Mouse (Mus musculus) liver, embryonic 14.5 days (tissue): Measurements from ENCODE around the gene Kcnq4. TPM values are rescaled to one million over a fixed set of nuclear protein-coding genes. Genes with fewer than 3 reads are reported as not detected.
A peak's percentile ranks its signal among the peaks of the same experiment; 100 is the strongest.

ENCODE experiments used
- ATAC-seq: fragments of 200-750 bp; cut with Nextera tagmentation; 2 replicates; pipeline ENCODE4 v1.8.0; 2017; ENCODE audit warnings: moderate number of reproducible peaks, mild to moderate bottlenecking, moderate library complexity; ENCODE audit not compliant: insufficient read depth
- DNase-seq, 3 experiments: peaks; one replicate each; pipeline ENCODE4 v3.0.0-alpha.2; 2012 to 2013; ENCODE audit warnings: low read depth in 3 of 3, low spot score in 3 of 3
- H3K27ac ChIP-seq: fragments of 300-500 bp; sonication (generic); 2 replicates; pipeline ENCODE4 v1.5.1; 2014; ENCODE audit warnings: moderate library complexity, mild to moderate bottlenecking, control low read depth, inconsistent platforms
- H3K27me3 ChIP-seq: fragments of 300-500 bp; sonication (generic); 2 replicates; pipeline ENCODE4 v1.6.1; 2014; ENCODE audit warnings: mild to moderate bottlenecking, low read length, moderate library complexity; ENCODE audit not compliant: control insufficient read depth, insufficient read depth
- H3K36me3 ChIP-seq: fragments of 300-500 bp; sonication (generic); replicated peaks from 2 replicates; pipeline ENCODE4 v1.6.1; 2014; ENCODE audit warnings: low read depth; ENCODE audit not compliant: control insufficient read depth, insufficient read depth
- H3K4me1 ChIP-seq, 2 experiments: fragments of 200-500 bp in 1 of 2; fragments of 300-500 bp in 1 of 2; sonication (generic) in 1 of 2; replicated peaks; 2 replicates each; pipeline ENCODE4 v1.6.1; 2012 to 2014; ENCODE audit warnings: antibody characterized with exemption in 1 of 2, inconsistent platforms in 1 of 2, low read length in 1 of 2; ENCODE audit not compliant: control insufficient read depth in 2 of 2, insufficient read depth in 2 of 2
- H3K4me2 ChIP-seq: fragments of 300-500 bp; sonication (generic); 2 replicates; pipeline ENCODE4 v1.6.1; 2014; ENCODE audit warnings: low read depth, mild to moderate bottlenecking, control low read depth, moderate library complexity
- H3K4me3 ChIP-seq, 2 experiments: fragments of 200-500 bp in 1 of 2; fragments of 300-500 bp in 1 of 2; sonication (generic) in 1 of 2; 2 replicates each; pipeline ENCODE4 v1.5.1; 2012 to 2014; ENCODE audit warnings: low read depth in 2 of 2, low read length in 2 of 2, mild to moderate bottlenecking in 2 of 2, control low read depth in 1 of 2, inconsistent platforms in 1 of 2, moderate library complexity in 1 of 2; ENCODE audit not compliant: insufficient read depth in 1 of 2
- H3K9ac ChIP-seq: fragments of 300-500 bp; sonication (generic); replicated peaks from 2 replicates; pipeline ENCODE4 v1.6.1; 2014; ENCODE audit warnings: mild to moderate bottlenecking, control low read depth, moderate library complexity
- H3K9me3 ChIP-seq: fragments of 300-500 bp; sonication (generic); 2 replicates; pipeline ENCODE4 v1.6.1; 2016; ENCODE audit warnings: low read length, mixed read lengths; ENCODE audit not compliant: control insufficient read depth
- CTCF ChIP-seq: IDR thresholded peaks from 2 replicates; pipeline ENCODE4 v1.5.1; 2016; ENCODE audit warnings: antibody characterized with exemption, low read depth, control low read depth
- EP300 ChIP-seq: IDR thresholded peaks from 2 replicates; pipeline ENCODE4 v1.6.1; 2016; ENCODE audit warnings: antibody characterized with exemption, low read depth
- WGBS: fragments of 180-500 bp; shearing (Covaris S2); extraction: QIAGEN DNeasy Blood & Tissue Kit; methylation state at CpG from one replicate; pipeline ENCODE4 v1.1.7; 2014; ENCODE audit not compliant: insufficient replicate concordance; 5-methylcytosine and 5-hydroxymethylcytosine counted together
- polyA plus RNA-seq, 2 experiments: library from polyadenylated mRNA; depleted of rRNA in 1 of 2; stranded (reverse) in 1 of 2; unstranded in 1 of 2; fragments of >200 nt; fragmentation: Nextera tagmentation in 1 of 2; extraction: Ambion mirVana in 1 of 2; gene quantifications; 2 replicates each; pipeline versions ENCODE4 v1.2.1 to v1.2.3; 2012 to 2014

The Kcnq4 gene
- polyA plus RNA-seq, 2 experiments: 0.06 to 0.08 TPM

DNA sequence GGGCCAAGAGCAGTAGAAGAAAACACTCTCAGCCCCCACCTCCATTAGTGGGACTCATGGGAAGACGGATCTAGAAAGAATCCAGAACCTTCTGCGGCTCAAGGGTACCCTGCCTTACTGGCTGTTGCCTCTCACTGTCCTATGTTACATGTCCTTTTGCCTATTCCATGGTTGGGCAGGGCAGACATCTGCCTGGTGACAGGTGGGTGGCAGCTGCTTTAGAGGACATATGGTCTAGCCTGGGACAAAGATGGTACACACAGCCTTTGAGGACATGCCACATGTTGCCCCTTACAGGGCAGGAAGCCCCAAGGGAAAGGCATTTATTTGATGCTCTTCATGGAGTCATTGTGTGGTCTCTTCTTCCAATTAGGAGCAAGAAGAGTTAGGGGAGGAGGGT, 45.9 kb downstream of the Kcnq4 start:
- Histone ChIP-seq H3K9me3 (no peaks in the 10 kb centered on the region), H3K4me3 (no peak overlapping the region), H3K36me3 (no peaks in the 10 kb centered on the region), H3K4me2 (no peak overlapping the region), H3K4me1 (peaks cover 0 to 2% of the 10 kb centered on the region in 2 experiments; a peak in 2 of 4 replicates), H3K27me3 (peaks cover 19% of the 10 kb centered on the region), H3K9ac (no peak overlapping the region), H3K27ac (no peak overlapping the region)
- TF ChIP-seq CTCF (no peak), EP300 (no peak)
- no peak for ATAC-seq
- no peak for DNase-seq
- WGBS: 71% methylated on average over 2 of the region's 2 CpGs

- 69% methylated on average over 8 of the region's 8 CpGs for WGBS
- no peak for DNase-seq
- Histone ChIP-seq H3K4me3 (no peak overlapping the region), H3K27me3 (peaks cover 19% of the 10 kb centered on the region), H3K27ac (no peak overlapping the region), H3K9me3 (no peaks in the 10 kb centered on the region), H3K4me2 (no peak overlapping the region), H3K36me3 (no peaks in the 10 kb centered on the region), H3K9ac (no peak overlapping the region), H3K4me1 (peaks cover 0 to 2% of the 10 kb centered on the region in 2 experiments; a peak in 2 of 4 replicates)
- no peak for TF ChIP-seq CTCF
- TF ChIP-seq EP300: no peak
- no peak for ATAC-seq
Observed at GRCm38 (mm10) chr4:120702056-120702455, 46.4 kb downstream of the Kcnq4 start.

DNA sequence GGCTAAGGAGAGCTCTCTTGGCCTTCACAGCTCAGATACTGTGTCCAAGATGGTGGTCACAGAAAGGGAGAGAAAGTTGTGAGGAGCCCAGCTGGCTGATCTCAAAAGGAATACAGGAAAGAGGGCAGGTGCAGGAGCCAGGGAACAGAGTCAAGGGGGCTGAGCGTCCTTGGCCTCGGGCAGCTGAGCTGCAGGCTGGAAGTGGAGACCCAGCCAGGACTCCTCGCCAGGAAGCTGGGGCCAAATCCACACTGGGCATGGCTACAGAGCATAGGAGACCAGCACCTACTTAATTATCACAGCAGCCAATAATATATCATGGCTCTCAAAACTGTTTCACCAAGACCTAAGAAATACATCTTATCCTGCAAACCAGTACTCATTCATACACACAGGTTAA, 47.2 kb downstream of the Kcnq4 start:
- no peak for TF ChIP-seq CTCF
- TF ChIP-seq EP300: no peak
- H3K4me1 ChIP-seq: peaks cover 0 to 2% of the 10 kb centered on the region in 2 experiments; a peak in 2 of 4 replicates
- no peak overlapping the region for H3K4me3 ChIP-seq
- no peaks in the 10 kb centered on the region for H3K36me3 ChIP-seq
- H3K4me2 ChIP-seq: no peak overlapping the region
- peaks cover 19% of the 10 kb centered on the region for H3K27me3 ChIP-seq
- H3K9me3 ChIP-seq: no peaks in the 10 kb centered on the region
- no peak overlapping the region for H3K27ac ChIP-seq
- no peak overlapping the region for H3K9ac ChIP-seq
- ATAC-seq (no peak), DNase-seq (no peak)
- 68% methylated on average over 3 of the region's 3 CpGs for WGBS

GRCm38 (mm10) chr4:120697799-120698484, 50.5 kb downstream of the Kcnq4 start:
- Histone ChIP-seq H3K4me1 (peaks cover 0 to 2% of the 10 kb centered on the region in 2 experiments; a peak in 1 of 4 replicates), H3K4me3 (no peak overlapping the region), H3K27ac (no peak overlapping the region), H3K36me3 (no peaks in the 10 kb centered on the region), H3K9me3 (no peaks in the 10 kb centered on the region), H3K27me3 (peaks cover 19% of the 10 kb centered on the region), H3K4me2 (peak overlapping the region; percentile 44), H3K9ac (no peak overlapping the region)
- ATAC-seq (peak; percentile 57; the same call in 1 of the 2 replicates), DNase-seq (no peak)
- 13% methylated on average over 35 of the region's 35 CpGs for WGBS
- TF ChIP-seq EP300 (no peak), CTCF (no peak)

GRCm38 (mm10) chr4:120697353-120697752, 51.1 kb downstream of the Kcnq4 start:
- TF ChIP-seq EP300 (no peak), CTCF (no peak)
- H3K9ac ChIP-seq: no peak overlapping the region
- H3K4me1 ChIP-seq: peaks cover 0 to 2% of the 10 kb centered on the region in 2 experiments; a peak in 1 of 4 replicates
- ATAC-seq (no peak), DNase-seq (no peak)
- H3K36me3 ChIP-seq: no peaks in the 10 kb centered on the region
- no peak overlapping the region for H3K4me2 ChIP-seq
- H3K4me3 ChIP-seq: no peak overlapping the region
- 84% methylated on average over 8 of the region's 8 CpGs for WGBS
- no peak overlapping the region for H3K27ac ChIP-seq
- H3K27me3 ChIP-seq: peaks cover 19% of the 10 kb centered on the region
- no peaks in the 10 kb centered on the region for H3K9me3 ChIP-seq
